Mouse (Mus musculus): ENCODE measurements around the gene Gm9958.

Gm9958 gene

DNA sequence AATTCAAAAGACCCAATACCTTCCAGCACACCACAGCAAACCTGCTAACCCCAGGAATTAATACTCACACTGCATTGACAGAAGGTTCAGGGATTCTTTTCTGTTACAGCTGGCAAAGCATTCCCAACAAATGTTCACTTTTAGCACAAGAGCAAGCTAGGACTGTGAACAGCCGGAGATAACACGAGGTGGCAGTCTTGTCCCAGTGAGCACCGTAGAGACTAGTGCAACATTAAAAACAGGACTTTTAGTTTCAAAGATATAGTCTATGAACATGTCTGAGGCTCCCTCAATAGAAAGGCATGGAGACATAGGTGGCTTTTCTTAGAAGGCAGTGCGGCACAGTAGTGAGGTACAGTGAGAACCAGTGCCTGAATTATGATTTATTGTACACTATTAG lies 38.2 kb downstream of the Gm9958 start:
- peak; percentile 25 to 39 for DNase-seq (ENCODE audit: low spot score in 2 of 2)

DNA sequence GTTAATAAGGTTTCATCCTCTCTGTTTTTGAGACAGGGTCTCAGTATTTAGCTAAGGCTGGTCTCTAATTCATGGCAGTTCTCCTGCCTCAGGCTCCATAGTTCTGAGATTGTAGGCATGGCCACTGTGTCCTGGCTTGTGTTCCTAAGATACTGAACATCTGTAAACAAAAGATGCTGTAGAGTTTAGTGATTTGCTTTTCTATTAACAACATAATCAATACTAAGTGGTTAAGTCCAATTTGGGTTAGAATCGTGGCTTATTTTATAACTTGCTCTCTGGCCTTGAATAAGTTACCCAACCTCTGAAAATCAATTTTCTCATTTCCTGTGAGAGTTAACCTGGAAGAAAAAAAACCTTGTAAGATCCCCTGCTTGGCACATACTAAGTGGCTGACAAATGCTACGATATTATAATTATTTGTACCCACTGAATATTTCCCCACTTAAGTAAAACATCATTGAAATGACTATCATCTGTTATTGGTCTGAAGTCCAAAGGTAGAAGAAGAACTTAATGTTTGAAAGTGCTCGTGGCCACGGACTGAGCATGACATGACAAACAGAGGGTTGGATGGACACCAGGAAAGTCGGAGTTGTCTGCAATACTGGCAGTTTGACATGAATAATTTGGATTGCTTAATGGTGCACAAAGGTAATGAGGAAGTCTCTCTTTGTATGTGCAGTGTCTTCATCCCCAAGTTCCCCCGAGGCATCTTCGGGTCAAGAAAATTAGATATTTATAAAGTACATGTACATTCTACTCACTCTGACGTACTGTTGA lies 47.3 kb downstream of the Gm9958 start:
- DNase-seq (ENCODE audit: low spot score in 2 of 2): no peak

DNA sequence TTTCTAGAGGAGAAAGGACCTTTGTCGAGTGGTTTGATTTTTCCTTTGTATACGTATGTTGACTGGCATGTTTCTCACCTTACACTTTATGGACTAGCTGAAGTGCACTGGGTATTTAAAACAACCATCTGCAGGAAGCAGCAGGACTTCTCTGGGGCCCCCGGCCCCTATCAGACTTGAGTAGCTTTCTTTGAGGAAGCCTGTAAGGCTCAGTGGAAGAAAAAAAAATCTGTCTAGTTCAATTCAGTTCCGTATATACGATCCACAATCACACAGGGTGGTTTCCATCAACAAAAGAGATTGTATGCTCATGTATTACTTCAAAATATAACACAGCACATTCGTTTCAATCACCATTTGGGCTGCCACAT lies 47.9 kb downstream of the Gm9958 start:
- DNase-seq (ENCODE audit: low spot score in 2 of 2): peak in 1 of 2 experiments; percentile 10

Measured in frontal cortex, postnatal 10 days (tissue).